Mouse (Mus musculus) kidney, adult 18-20 months (tissue): ENCODE data around the gene Rbbp5.
A peak's percentile ranks its signal among the peaks of the same experiment; 100 is the strongest.
"Not testable (repeated sequence)": the region's sequence is repeated elsewhere in the genome, so short reads cannot be mapped to it uniquely, and the experiment has no call there.

Experiments used
- DNase-seq: peaks from one replicate; pipeline ENCODE4 v3.0.0; 2021

The Rbbp5 gene

GRCm38 (mm10) chr1:132476928-132477691, at the start of gene Rbbp5:
Gene Rbbp5, plus strand, starts transcription at chr1:132477365.
- DNase-seq, result peak; percentile 90

GRCm38 (mm10) chr1:132430818-132431217, 46.3 kb upstream of the Rbbp5 start:
- no peak for DNase-seq

- peak; percentile 54 for DNase-seq
Observed at GRCm38 (mm10) chr1:132431716-132432115, 45.4 kb upstream of the Rbbp5 start.

- DNase-seq, result no peak
Observed at GRCm38 (mm10) chr1:132433349-132433748, 43.8 kb upstream of the Rbbp5 start.

GRCm38 (mm10) chr1:132434032-132434431, 43.1 kb upstream of the Rbbp5 start:
- DNase-seq, result no peak

- DNase-seq, result no peak
Observed at GRCm38 (mm10) chr1:132436320-132436958, 40.7 kb upstream of the Rbbp5 start.

- DNase-seq, result no peak
Observed at GRCm38 (mm10) chr1:132436960-132437359, 40.2 kb upstream of the Rbbp5 start.

- no peak for DNase-seq
Observed at GRCm38 (mm10) chr1:132437389-132437788, 39.8 kb upstream of the Rbbp5 start.

- no peak for DNase-seq
Observed at GRCm38 (mm10) chr1:132440896-132441435, 36.2 kb upstream of the Rbbp5 start.

- DNase-seq, result no peak
Observed at GRCm38 (mm10) chr1:132449742-132450141, 27.4 kb upstream of the Rbbp5 start.

- no peak for DNase-seq
Observed at GRCm38 (mm10) chr1:132464651-132465050, 12.5 kb upstream of the Rbbp5 start.

- DNase-seq, result no peak
Observed at GRCm38 (mm10) chr1:132468926-132469325, 8.2 kb upstream of the Rbbp5 start.

- DNase-seq, result no peak
Observed at GRCm38 (mm10) chr1:132469519-132469918, 7.6 kb upstream of the Rbbp5 start.

GRCm38 (mm10) chr1:132470031-132470430, 7.1 kb upstream of the Rbbp5 start:
- DNase-seq, result not testable (repeated sequence)

GRCm38 (mm10) chr1:132471032-132471431, 6.1 kb upstream of the Rbbp5 start:
- DNase-seq, result no peak

GRCm38 (mm10) chr1:132471499-132471898, 5.7 kb upstream of the Rbbp5 start:
- no peak for DNase-seq

- no peak for DNase-seq
Observed at GRCm38 (mm10) chr1:132472537-132472936, 4.6 kb upstream of the Rbbp5 start.

GRCm38 (mm10) chr1:132474496-132474895, 2.7 kb upstream of the Rbbp5 start:
- no peak for DNase-seq

- no peak for DNase-seq
Observed at GRCm38 (mm10) chr1:132476575-132476927, 614 bp upstream of the Rbbp5 start.

- no peak for DNase-seq
Observed at GRCm38 (mm10) chr1:132479438-132479837, 2.3 kb downstream of the Rbbp5 start.

GRCm38 (mm10) chr1:132481619-132482018, 4.5 kb downstream of the Rbbp5 start:
- no peak for DNase-seq

GRCm38 (mm10) chr1:132483234-132483633, 6.1 kb downstream of the Rbbp5 start:
- DNase-seq, result no peak

GRCm38 (mm10) chr1:132483759-132484158, 6.6 kb downstream of the Rbbp5 start:
- DNase-seq, result no peak

- DNase-seq, result no peak
Observed at GRCm38 (mm10) chr1:132500535-132500934, 23.4 kb downstream of the Rbbp5 start.
